Mouse (Mus musculus) stomach, postnatal 0 days (tissue): ENCODE measurements around the gene Lgals3bp. TPM values are rescaled to one million over a fixed set of nuclear protein-coding genes. Genes with fewer than 3 reads are reported as not detected.

Experiments
- ATAC-seq: fragments of 200-750 bp; cut with Nextera tagmentation; 2 replicates; pipeline ENCODE4 v1.8.0; 2017; ENCODE audit not compliant: low FRiP score, low TSS enrichment
- DNase-seq: peaks from one replicate; pipeline ENCODE4 v3.0.0-alpha.2; 2016; ENCODE audit warnings: low spot score
- H3K27ac ChIP-seq: fragments of 300-500 bp; sonication (generic); replicated peaks from 2 replicates; pipeline ENCODE4 v1.5.1; 2014; ENCODE audit warnings: mild to moderate bottlenecking, control low read depth
- H3K27me3 ChIP-seq: fragments of 300-500 bp; sonication (generic); 2 replicates; pipeline ENCODE4 v1.6.1; 2014; ENCODE audit warnings: low read length; ENCODE audit not compliant: control insufficient read depth, insufficient read depth
- H3K36me3 ChIP-seq: fragments of 300-500 bp; sonication (generic); 2 replicates; pipeline ENCODE4 v1.6.1; 2014; ENCODE audit warnings: low read length, mixed read lengths; ENCODE audit not compliant: control insufficient read depth, insufficient read depth
- H3K4me1 ChIP-seq: fragments of 300-500 bp; sonication (generic); replicated peaks from 2 replicates; pipeline ENCODE4 v1.6.1; 2014; ENCODE audit warnings: antibody characterized with exemption; ENCODE audit not compliant: control insufficient read depth, insufficient read depth
- H3K4me2 ChIP-seq: fragments of 300-500 bp; sonication (generic); replicated peaks from 2 replicates; pipeline ENCODE4 v1.6.1; 2014; ENCODE audit warnings: low read depth, mild to moderate bottlenecking, control low read depth, moderate library complexity
- H3K4me3 ChIP-seq: fragments of 300-500 bp; sonication (generic); 2 replicates; pipeline ENCODE4 v1.5.1; 2014; ENCODE audit warnings: low read depth, low read length, control low read depth
- H3K9ac ChIP-seq: fragments of 300-500 bp; sonication (generic); 2 replicates; pipeline ENCODE4 v1.6.1; 2014; ENCODE audit warnings: mild to moderate bottlenecking, low read length, control low read depth, mixed read lengths
- H3K9me3 ChIP-seq: fragments of 300-500 bp; sonication (generic); 2 replicates; pipeline ENCODE4 v1.6.1; 2016; ENCODE audit warnings: low read length; ENCODE audit not compliant: control insufficient read depth
- CTCF ChIP-seq: IDR thresholded peaks from 2 replicates; pipeline ENCODE4 v1.5.1; 2016; ENCODE audit warnings: antibody characterized with exemption, low read depth, mild to moderate bottlenecking, moderate library complexity
- EP300 ChIP-seq: optimal IDR thresholded peaks from 2 replicates; pipeline ENCODE3; 2016; ENCODE audit warnings: antibody characterized with exemption
- WGBS: fragments of 180-500 bp; shearing (Covaris S2); extraction: QIAGEN DNeasy Blood & Tissue Kit; methylation state at CpG from one replicate; pipeline ENCODE4 v1.1.7; 2014; 5-methylcytosine and 5-hydroxymethylcytosine counted together
- polyA plus RNA-seq: library from polyadenylated mRNA; unstranded; fragments of >200 nt; fragmentation: Nextera tagmentation; extraction: Ambion mirVana; gene quantifications from 2 replicates; pipeline ENCODE4 v1.2.1, GENCODE M21; 2015

Lgals3bp gene
- polyA plus RNA-seq, 1 experiment from 2014 or later = 142 TPM

GRCm38 (mm10) chr11:118418834-118419504, 17.1 kb upstream of the Lgals3bp start, which contains the start of gene Cant1:
Gene Cant1 (minus strand): TSS chr11:118419086.
- no peaks in the 10 kb centered on the region for H3K27me3 ChIP-seq
- DNase-seq = peak; percentile 98
- peaks cover 4% of the 10 kb centered on the region; the same call in 1 of the 2 replicates for H3K36me3 ChIP-seq
- H3K9ac ChIP-seq = peak within 1 kb of the TSS; percentile 97
- H3K4me2 ChIP-seq = peak within 1 kb of the TSS; percentile 89
- WGBS = under 1% methylated on average over 47 of the region's 50 CpGs
- H3K27ac ChIP-seq = peak within 1 kb of the TSS; percentile 94
- TF ChIP-seq CTCF (no peak; the same call in 1 of the 2 replicates), EP300 (no peak)
- ATAC-seq = peak; percentile 91
- peak within 1 kb of the TSS; percentile 87 for H3K4me3 ChIP-seq
- no peaks in the 10 kb centered on the region for H3K9me3 ChIP-seq
- peaks cover 17% of the 10 kb centered on the region for H3K4me1 ChIP-seq

GRCm38 (mm10) chr11:118418442-118418833, 16.5 kb upstream of the Lgals3bp start:
- no peaks in the 10 kb centered on the region for H3K27me3 ChIP-seq
- H3K27ac ChIP-seq = peak overlapping the region; percentile 94
- H3K4me3 ChIP-seq = peak overlapping the region; percentile 87
- peaks cover 12% of the 10 kb centered on the region for H3K4me1 ChIP-seq
- H3K4me2 ChIP-seq = peak overlapping the region; percentile 89
- no peaks in the 10 kb centered on the region for H3K9me3 ChIP-seq
- peaks cover 4% of the 10 kb centered on the region; the same call in 1 of the 2 replicates for H3K36me3 ChIP-seq
- ATAC-seq (peak; percentile 3), DNase-seq (no peak)
- no peak for TF ChIP-seq CTCF
- no peak for TF ChIP-seq EP300
- 4% methylated on average over 12 of the region's 12 CpGs for WGBS
- H3K9ac ChIP-seq = peak overlapping the region; percentile 97

GRCm38 (mm10) chr11:118417496-118417895, 15.6 kb upstream of the Lgals3bp start:
- H3K4me1 ChIP-seq = peaks cover 12% of the 10 kb centered on the region
- peak overlapping the region; percentile 94; the same call in 1 of the 2 replicates for H3K27ac ChIP-seq
- peak overlapping the region; percentile 87; the same call in 1 of the 2 replicates for H3K4me3 ChIP-seq
- TF ChIP-seq EP300 = no peak
- no peak for TF ChIP-seq CTCF
- no peak for DNase-seq
- H3K9ac ChIP-seq = peak overlapping the region; percentile 97
- H3K36me3 ChIP-seq = peaks cover 4% of the 10 kb centered on the region; the same call in 1 of the 2 replicates
- ATAC-seq = no peak
- peak overlapping the region; percentile 89 for H3K4me2 ChIP-seq
- WGBS = 89% methylated on average over 9 of the region's 9 CpGs
- H3K9me3 ChIP-seq = no peaks in the 10 kb centered on the region
- H3K27me3 ChIP-seq = no peaks in the 10 kb centered on the region

GRCm38 (mm10) chr11:118416046-118416445, 14.2 kb upstream of the Lgals3bp start:
- Histone ChIP-seq H3K4me1 (peaks cover 12% of the 10 kb centered on the region), H3K27me3 (no peaks in the 10 kb centered on the region), H3K4me2 (no peak overlapping the region; the same call in 1 of the 2 replicates), H3K36me3 (peaks cover 6% of the 10 kb centered on the region), H3K4me3 (no peak overlapping the region), H3K9ac (no peak overlapping the region), H3K27ac (peak overlapping the region; percentile 84), H3K9me3 (no peaks in the 10 kb centered on the region)
- peak; percentile 65 for ATAC-seq
- peak; percentile 75 for DNase-seq
- 64% methylated on average over 7 of the region's 7 CpGs for WGBS
- TF ChIP-seq EP300 (no peak), CTCF (no peak)

- 66% methylated on average over 6 of the region's 6 CpGs for WGBS
- Histone ChIP-seq H3K4me3 (no peak overlapping the region), H3K27me3 (no peaks in the 10 kb centered on the region), H3K27ac (peak overlapping the region; percentile 84), H3K36me3 (peaks cover 9% of the 10 kb centered on the region), H3K9ac (peak overlapping the region; percentile 47; the same call in 1 of the 2 replicates), H3K4me2 (peak overlapping the region; percentile 27), H3K9me3 (no peaks in the 10 kb centered on the region), H3K4me1 (peaks cover 12% of the 10 kb centered on the region)
- no peak for TF ChIP-seq EP300
- no peak for TF ChIP-seq CTCF
- ATAC-seq = peak; percentile 73
- DNase-seq = peak; percentile 83
These were observed 13.7 kb upstream of the Lgals3bp start for GRCm38 (mm10) chr11:118415630-118416029.

- TF ChIP-seq CTCF (no peak), EP300 (no peak)
- Histone ChIP-seq H3K27ac (no peak overlapping the region), H3K4me1 (peaks cover 7% of the 10 kb centered on the region)
These were observed 12.4 kb upstream of the Lgals3bp start for GRCm38 (mm10) chr11:118414270-118414669.

More at GRCm38 (mm10) chr11:118414270-118414669, 12.4 kb upstream of the Lgals3bp start:
- Histone ChIP-seq H3K4me2 (no peak overlapping the region), H3K9me3 (no peaks in the 10 kb centered on the region), H3K27me3 (no peaks in the 10 kb centered on the region), H3K4me3 (no peak overlapping the region), H3K36me3 (peaks cover 14% of the 10 kb centered on the region), H3K9ac (no peak overlapping the region)
- DNase-seq (no peak), ATAC-seq (no peak)
- WGBS = 91% methylated on average over 5 of the region's 5 CpGs
